Mouse (Mus musculus): ENCODE results near the gene Ect2. TPM values are rescaled to one million over a fixed set of nuclear protein-coding genes. Genes with fewer than 3 reads are reported as not detected.

The Ect2 gene
- polyA plus RNA-seq, 2 experiments, result 21.4 to 33.8 TPM

- H3K4me1 ChIP-seq (ENCODE audit: control insufficient read depth, insufficient read depth, low read length), result no peaks in the 10 kb centered on the region
- no peaks in the 10 kb centered on the region for H3K36me3 ChIP-seq (ENCODE audit: control insufficient read depth, insufficient read depth, low read length)
- no peak overlapping the region for H3K27ac ChIP-seq (replicated peaks; ENCODE audit: low read depth, low read length)
- H3K27me3 ChIP-seq (ENCODE audit: control insufficient read depth, insufficient read depth, low read length), result no peaks in the 10 kb centered on the region
- ATAC-seq (ENCODE audit: low FRiP score, low read depth) (no peak), DNase-seq (ENCODE audit: low spot score) (no peak)
- no peak for TF ChIP-seq POLR2A (IDR thresholded peaks at IDR 0.05; ENCODE audit: borderline replicate concordance, extremely low read depth, insufficient read depth, insufficient read length)
- no peak overlapping the region for H3K9ac ChIP-seq (ENCODE audit: low read depth, low read length, severe bottlenecking)
- H3K4me3 ChIP-seq (replicated peaks; ENCODE audit: low read length), result no peak overlapping the region
- H3K9me3 ChIP-seq (ENCODE audit: control insufficient read depth, low read length), result no peaks in the 10 kb centered on the region
- no peak overlapping the region for H3K4me2 ChIP-seq (replicated peaks; ENCODE audit: low read depth, low read length, severe bottlenecking)
Measured at GRCm38 (mm10) chr3:27067206-27067605, 86.5 kb downstream of the Ect2 start.

DNA sequence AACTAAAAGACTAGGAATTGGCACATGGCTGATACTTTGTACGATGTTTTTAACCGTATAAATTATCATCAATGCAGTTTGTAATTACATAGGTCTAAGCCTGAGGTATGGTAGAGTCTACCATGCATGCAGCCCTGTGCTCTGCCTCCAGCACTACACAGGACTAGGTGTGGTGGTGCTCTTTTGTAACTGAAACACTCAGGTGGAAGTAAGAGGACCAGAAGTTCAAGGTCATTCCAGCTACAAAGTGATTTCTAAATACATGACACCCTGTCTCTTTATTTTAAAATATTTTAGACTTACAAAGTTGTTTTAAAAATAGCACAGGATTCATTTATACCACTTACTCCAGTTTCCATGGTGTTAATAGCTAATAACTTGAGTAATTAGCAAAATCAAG is 88.8 kb downstream of the Ect2 start:
- TF ChIP-seq POLR2A (IDR thresholded peaks at IDR 0.05; ENCODE audit: borderline replicate concordance, extremely low read depth, insufficient read depth, insufficient read length), result no peak

GRCm38 (mm10) chr3:27063399-27064260 is 90.0 kb downstream of the Ect2 start:
- 74% methylated on average over 11 of the region's 11 CpGs for WGBS
- no peak for ATAC-seq (ENCODE audit: low FRiP score, low read depth)
- Histone ChIP-seq H3K9me3 (ENCODE audit: control insufficient read depth, low read length) (no peaks in the 10 kb centered on the region), H3K4me3 (replicated peaks; ENCODE audit: low read length) (no peak overlapping the region), H3K36me3 (ENCODE audit: control insufficient read depth, insufficient read depth, low read length) (no peaks in the 10 kb centered on the region), H3K27ac (replicated peaks; ENCODE audit: low read depth, low read length) (no peak overlapping the region), H3K4me1 (ENCODE audit: control insufficient read depth, insufficient read depth, low read length) (no peaks in the 10 kb centered on the region), H3K9ac (ENCODE audit: low read depth, low read length, severe bottlenecking) (no peak overlapping the region), H3K27me3 (ENCODE audit: control insufficient read depth, insufficient read depth, low read length) (no peaks in the 10 kb centered on the region), H3K4me2 (replicated peaks; ENCODE audit: low read depth, low read length, severe bottlenecking) (no peak overlapping the region)
- TF ChIP-seq POLR2A (IDR thresholded peaks at IDR 0.05; ENCODE audit: borderline replicate concordance, extremely low read depth, insufficient read depth, insufficient read length), result no peak
- DNase-seq (ENCODE audit: low spot score), result no peak

More for the DNA sequence above, 88.8 kb downstream of the Ect2 start:
- Histone ChIP-seq H3K27ac (replicated peaks; ENCODE audit: low read depth, low read length) (no peak overlapping the region), H3K27me3 (ENCODE audit: control insufficient read depth, insufficient read depth, low read length) (no peaks in the 10 kb centered on the region), H3K9me3 (ENCODE audit: control insufficient read depth, low read length) (no peaks in the 10 kb centered on the region), H3K4me3 (replicated peaks; ENCODE audit: low read length) (no peak overlapping the region), H3K9ac (ENCODE audit: low read depth, low read length, severe bottlenecking) (no peak overlapping the region), H3K4me2 (replicated peaks; ENCODE audit: low read depth, low read length, severe bottlenecking) (no peak overlapping the region), H3K4me1 (ENCODE audit: control insufficient read depth, insufficient read depth, low read length) (no peaks in the 10 kb centered on the region), H3K36me3 (ENCODE audit: control insufficient read depth, insufficient read depth, low read length) (no peaks in the 10 kb centered on the region)
- 89% methylated on average over 2 of the region's 2 CpGs for WGBS
- ATAC-seq (ENCODE audit: low FRiP score, low read depth), result no peak
- DNase-seq (ENCODE audit: low spot score), result no peak

- H3K9me3 ChIP-seq (ENCODE audit: control insufficient read depth, low read length), result no peaks in the 10 kb centered on the region
- ATAC-seq (ENCODE audit: low FRiP score, low read depth), result no peak
- no peaks in the 10 kb centered on the region for H3K4me1 ChIP-seq (ENCODE audit: control insufficient read depth, insufficient read depth, low read length)
- H3K4me2 ChIP-seq (replicated peaks; ENCODE audit: low read depth, low read length, severe bottlenecking), result no peak overlapping the region
- no peaks in the 10 kb centered on the region for H3K27me3 ChIP-seq (ENCODE audit: control insufficient read depth, insufficient read depth, low read length)
- no peak for DNase-seq (ENCODE audit: low spot score)
- no peak overlapping the region for H3K27ac ChIP-seq (replicated peaks; ENCODE audit: low read depth, low read length)
- H3K9ac ChIP-seq (ENCODE audit: low read depth, low read length, severe bottlenecking), result no peak overlapping the region
- H3K36me3 ChIP-seq (ENCODE audit: control insufficient read depth, insufficient read depth, low read length), result no peaks in the 10 kb centered on the region
- 91% methylated on average over 12 of the region's 12 CpGs for WGBS
- TF ChIP-seq POLR2A (IDR thresholded peaks at IDR 0.05; ENCODE audit: borderline replicate concordance, extremely low read depth, insufficient read depth, insufficient read length), result no peak
- no peak overlapping the region for H3K4me3 ChIP-seq (replicated peaks; ENCODE audit: low read length)
Measured at GRCm38 (mm10) chr3:27060441-27060840, 93.2 kb downstream of the Ect2 start.

DNA sequence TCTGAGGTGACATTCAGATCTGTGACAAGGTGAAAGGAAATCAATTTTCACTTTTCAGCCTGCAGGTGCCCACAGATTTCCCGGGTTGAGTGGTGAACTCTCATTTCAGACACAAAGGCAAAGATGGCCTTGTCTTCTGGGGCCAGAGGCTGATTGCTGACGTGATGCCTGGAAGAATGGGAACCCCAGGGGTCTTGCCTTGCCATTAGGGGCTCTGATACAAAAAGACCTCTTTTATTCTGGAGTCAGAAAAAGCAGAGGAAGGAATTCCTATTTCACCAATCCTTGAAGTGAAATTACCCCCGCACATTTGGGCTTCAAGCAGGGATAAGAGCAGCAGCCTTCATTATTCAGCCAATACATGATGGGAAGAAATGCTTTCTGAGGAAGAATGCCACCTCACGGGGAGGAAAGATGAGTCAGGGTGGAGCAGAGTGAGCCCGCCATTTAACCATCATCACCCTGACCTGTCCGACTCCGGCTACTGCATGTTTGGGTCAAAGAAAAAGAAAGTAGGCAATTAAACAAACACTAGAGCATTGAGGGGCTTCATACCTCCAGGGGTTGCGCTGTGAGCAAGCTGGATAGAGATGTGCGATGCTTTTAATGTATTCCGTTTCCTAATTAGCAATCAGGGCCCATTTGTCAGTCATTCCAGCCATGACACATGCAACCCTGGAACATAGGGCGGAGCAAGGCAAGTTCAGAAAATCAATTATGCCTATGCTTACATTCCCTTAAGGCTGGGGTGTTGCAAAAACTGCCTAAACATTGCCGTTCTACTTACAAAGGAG is 94.0 kb downstream of the Ect2 start:
- Histone ChIP-seq H3K4me2 (replicated peaks; ENCODE audit: low read depth, low read length, severe bottlenecking) (no peak overlapping the region), H3K9ac (ENCODE audit: low read depth, low read length, severe bottlenecking) (no peak overlapping the region), H3K27me3 (ENCODE audit: control insufficient read depth, insufficient read depth, low read length) (no peaks in the 10 kb centered on the region), H3K4me1 (ENCODE audit: control insufficient read depth, insufficient read depth, low read length) (no peaks in the 10 kb centered on the region), H3K9me3 (ENCODE audit: control insufficient read depth, low read length) (no peaks in the 10 kb centered on the region), H3K27ac (replicated peaks; ENCODE audit: low read depth, low read length) (no peak overlapping the region), H3K4me3 (replicated peaks; ENCODE audit: low read length) (no peak overlapping the region), H3K36me3 (ENCODE audit: control insufficient read depth, insufficient read depth, low read length) (no peaks in the 10 kb centered on the region)
- 82% methylated on average over 12 of the region's 12 CpGs for WGBS
- DNase-seq (ENCODE audit: low spot score), result no peak
- no peak for TF ChIP-seq POLR2A (IDR thresholded peaks at IDR 0.05; ENCODE audit: borderline replicate concordance, extremely low read depth, insufficient read depth, insufficient read length)
- ATAC-seq (ENCODE audit: low FRiP score, low read depth), result no peak

Data from limb, embryonic 14.5 days (tissue).